Mouse (Mus musculus) granulocyte monocyte progenitor cell, adult 5-6 weeks (primary cell): ENCODE results near the gene B830017H08Rik. TPM values are rescaled to one million over a fixed set of nuclear protein-coding genes. Genes with fewer than 3 reads are reported as not detected.
A peak's percentile ranks its signal among the peaks of the same experiment; 100 is the strongest.

Experiments used
- ATAC-seq: replicated peaks from 2 replicates; pipeline ENCODE4 v1.8.0; 2016; ENCODE audit warnings: mild to moderate bottlenecking, moderate TSS enrichment, inconsistent platforms; ENCODE audit not compliant: poor library complexity, severe bottlenecking
- total RNA-seq, 2 experiments: library from RNA; stranded (forward) in 1 of 2; stranded (reverse) in 1 of 2; fragments of 200-712, 200-1000 nt in 1 of 2; fragments of >200 nt in 1 of 2; fragmentation: Nextera tagmentation in 1 of 2; gene quantifications; 2 replicates each; pipeline ENCODE4 v1.2.3; 2014 to 2017

B830017H08Rik gene
- total RNA-seq, 2 experiments from 2014 or later = not detected

GRCm38 (mm10) chr16:17807192-17808009 is 25.5 kb upstream of the B830017H08Rik start:
- ATAC-seq = peak; percentile 71

- ATAC-seq = no peak
Observed at GRCm38 (mm10) chr16:17809125-17809524, 23.8 kb upstream of the B830017H08Rik start.

GRCm38 (mm10) chr16:17809711-17810110 is 23.2 kb upstream of the B830017H08Rik start:
- no peak; the same call in 1 of the 2 replicates for ATAC-seq

- ATAC-seq = no peak
Observed at GRCm38 (mm10) chr16:17812120-17812519, 20.8 kb upstream of the B830017H08Rik start.

- no peak for ATAC-seq
Observed at GRCm38 (mm10) chr16:17813173-17813572, 19.7 kb upstream of the B830017H08Rik start.

GRCm38 (mm10) chr16:17815411-17816402 is 17.2 kb upstream of the B830017H08Rik start:
- peak; percentile 88 for ATAC-seq

- ATAC-seq = no peak
Observed at GRCm38 (mm10) chr16:17816528-17816927, 16.4 kb upstream of the B830017H08Rik start.

- no peak for ATAC-seq
Observed at GRCm38 (mm10) chr16:17826500-17826899, 6.4 kb upstream of the B830017H08Rik start.

- no peak for ATAC-seq
Observed at GRCm38 (mm10) chr16:17828229-17828628, 4.7 kb upstream of the B830017H08Rik start.

- ATAC-seq = no peak
Observed at GRCm38 (mm10) chr16:17828867-17829266, 4.1 kb upstream of the B830017H08Rik start.

- no peak for ATAC-seq
Observed at GRCm38 (mm10) chr16:17830385-17831178, 2.3 kb upstream of the B830017H08Rik start.

GRCm38 (mm10) chr16:17831781-17832180 is 1.1 kb upstream of the B830017H08Rik start:
- peak; percentile 32; the same call in 1 of the 2 replicates for ATAC-seq

GRCm38 (mm10) chr16:17833321-17833680 is 380 bp downstream of the B830017H08Rik start:
- no peak for ATAC-seq

- ATAC-seq = no peak; the same call in 1 of the 2 replicates
Observed at GRCm38 (mm10) chr16:17833681-17834399, 919 bp downstream of the B830017H08Rik start.

GRCm38 (mm10) chr16:17834543-17834942 is 1.6 kb downstream of the B830017H08Rik start:
- ATAC-seq = no peak

GRCm38 (mm10) chr16:17835481-17835880 is 2.6 kb downstream of the B830017H08Rik start:
- ATAC-seq = no peak

GRCm38 (mm10) chr16:17838051-17838450 is 5.1 kb downstream of the B830017H08Rik start, which contains the start of gene Car15:
TSS of gene Car15 (minus strand) at chr16:17838364.
- ATAC-seq = no peak

- no peak for ATAC-seq
Observed at GRCm38 (mm10) chr16:17839976-17840375, 7.1 kb downstream of the B830017H08Rik start.

GRCm38 (mm10) chr16:17842437-17842836 is 9.5 kb downstream of the B830017H08Rik start:
- no peak for ATAC-seq
